Mouse (Mus musculus) kidney, postnatal 25 days (tissue): ENCODE results near the gene Parp1.

Experiments
- DNase-seq, 2 experiments: peaks; one replicate each; pipeline ENCODE4 v3.0.0; 2021; ENCODE audit warnings: mixed read lengths in 2 of 2

Parp1 gene

GRCm38 (mm10) chr1:180639416-180640401 lies 71.0 kb downstream of the Parp1 start:
- peak; percentile 5 to 50 for DNase-seq

GRCm38 (mm10) chr1:180640605-180641125 lies 71.9 kb downstream of the Parp1 start:
- peak; percentile 36 to 70 for DNase-seq

- peak; percentile 92 to 94 for DNase-seq
Observed at GRCm38 (mm10) chr1:180641137-180641517, 72.4 kb downstream of the Parp1 start, which contains the start of gene Lin9. Gene Lin9 (plus strand): TSS chr1:180641150.

DNA sequence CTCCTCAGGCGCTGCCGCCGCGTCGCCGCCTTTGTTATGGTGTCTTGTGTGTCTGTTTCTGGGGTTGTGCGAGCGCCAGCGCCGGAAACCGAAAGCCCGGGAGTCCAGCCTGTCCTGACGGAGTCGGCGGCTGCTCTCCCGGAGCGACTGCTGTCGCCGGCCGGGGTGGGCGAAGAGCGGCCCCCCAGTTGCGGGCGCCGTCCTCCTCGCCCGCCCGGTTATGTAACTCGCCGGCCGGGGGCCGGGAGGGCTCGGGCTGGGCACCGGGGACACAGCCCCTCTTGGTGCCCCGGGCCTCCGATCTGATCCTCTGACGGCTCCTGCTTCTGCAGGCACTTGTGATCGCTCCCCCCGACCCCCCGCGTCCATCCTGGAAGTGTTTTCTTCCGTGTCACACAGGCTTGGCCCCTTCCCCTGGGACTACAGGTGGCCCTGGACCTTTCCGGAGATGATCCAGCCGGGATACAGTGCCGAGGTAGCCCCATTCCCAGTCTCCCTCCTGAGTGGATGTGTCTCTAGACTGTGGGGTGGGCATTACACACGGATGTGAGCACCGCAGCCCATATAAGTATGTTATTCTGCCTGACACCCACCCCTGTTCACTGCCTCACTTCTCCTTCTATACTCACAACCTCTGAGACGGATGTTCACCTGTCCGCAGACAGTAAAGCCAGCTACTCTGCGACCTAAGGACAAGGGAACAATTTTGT lies 72.9 kb downstream of the Parp1 start:
- peak in 1 of 2 experiments; percentile 23 for DNase-seq

DNA sequence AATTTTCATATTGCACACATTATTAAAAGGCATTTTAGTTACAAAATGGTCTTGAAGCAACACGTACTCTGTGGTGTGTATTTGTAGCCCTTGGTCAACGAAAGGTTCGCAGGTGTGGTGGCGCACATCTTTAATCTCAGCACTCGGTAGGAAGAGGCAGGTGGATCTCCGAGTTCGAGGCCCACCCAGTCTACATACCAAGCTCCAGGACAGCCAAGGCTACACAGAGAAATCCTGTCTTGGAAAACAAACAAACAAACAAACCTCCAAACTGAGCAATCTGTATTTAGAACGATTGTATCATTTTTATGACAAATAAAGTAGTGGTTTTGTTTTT lies 73.5 kb downstream of the Parp1 start:
- no peak for DNase-seq
